Mouse (Mus musculus) cerebellum, adult 2 months (tissue): ENCODE results near the gene Saa4.

Source experiments
- CTCF ChIP-seq: fragments of 200-500 bp; IDR thresholded peaks from 2 replicates; pipeline ENCODE4 v1.5.1; 2011; ENCODE audit warnings: low read depth, mild to moderate bottlenecking, control low read depth, low read length, moderate library complexity, borderline replicate concordance; ENCODE audit not compliant: insufficient read depth
- POLR2A ChIP-seq: fragments of 200-500 bp; IDR thresholded peaks from 2 replicates; pipeline ENCODE4 v1.6.1; 2011; ENCODE audit warnings: low read length, control low read depth, borderline replicate concordance; ENCODE audit not compliant: insufficient read depth

DNA sequence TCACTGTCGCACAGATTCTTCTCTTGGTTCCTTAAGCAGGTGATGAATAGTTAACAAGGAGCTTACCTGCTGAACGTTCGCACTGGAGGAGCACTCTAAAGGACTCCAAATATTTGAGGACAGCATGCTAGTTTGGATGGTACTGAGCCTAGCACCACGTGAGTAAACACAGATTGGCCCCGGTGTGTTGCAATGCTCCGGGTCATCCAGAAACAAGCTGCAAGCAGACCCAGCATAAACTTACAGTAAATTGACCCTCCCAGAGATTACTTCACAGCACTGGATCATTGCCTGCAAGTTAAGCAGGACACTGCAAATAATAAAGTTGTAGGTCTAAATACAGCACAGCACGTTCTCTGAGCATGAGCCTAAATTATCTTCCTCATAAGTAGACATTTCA, 12.9 kb downstream of the Saa4 start:
- no peak for TF ChIP-seq CTCF
- TF ChIP-seq POLR2A: no peak
